Mouse (Mus musculus) hindbrain, embryonic 11.5 days (tissue): Measurements from ENCODE around the gene Xab2. TPM values are rescaled to one million over a fixed set of nuclear protein-coding genes. Genes with fewer than 3 reads are reported as not detected.

Experiments
- ATAC-seq: fragments of 200-750 bp; cut with Nextera tagmentation; 2 replicates; pipeline ENCODE4 v1.8.0; 2017; ENCODE audit warnings: mild to moderate bottlenecking, moderate TSS enrichment, moderate library complexity; ENCODE audit not compliant: low FRiP score
- DNase-seq: peaks from one replicate; pipeline ENCODE4 v3.0.0-alpha.2; 2015; ENCODE audit warnings: low spot score
- H3K27ac ChIP-seq: fragments of 300-500 bp; sonication (generic); 2 replicates; pipeline ENCODE4 v1.5.1; 2014; ENCODE audit warnings: mild to moderate bottlenecking, low read depth, low read length
- H3K27me3 ChIP-seq: fragments of 300-500 bp; sonication (generic); 2 replicates; pipeline ENCODE4 v1.6.1; 2014; ENCODE audit warnings: mild to moderate bottlenecking, low read length, moderate library complexity, mixed read lengths; ENCODE audit not compliant: control insufficient read depth, insufficient read depth
- H3K36me3 ChIP-seq: fragments of 300-500 bp; sonication (generic); 2 replicates; pipeline ENCODE4 v1.6.1; 2014; ENCODE audit warnings: mild to moderate bottlenecking, low read length, moderate library complexity, mixed read lengths; ENCODE audit not compliant: control insufficient read depth, insufficient read depth
- H3K4me1 ChIP-seq: fragments of 300-500 bp; sonication (generic); replicated peaks from 2 replicates; pipeline ENCODE4 v1.6.1; 2014; ENCODE audit warnings: low read length, mixed read lengths; ENCODE audit not compliant: control insufficient read depth, insufficient read depth
- H3K4me2 ChIP-seq: fragments of 300-500 bp; sonication (generic); replicated peaks from 2 replicates; pipeline ENCODE4 v1.6.1; 2014; ENCODE audit warnings: mild to moderate bottlenecking, low read depth, low read length
- H3K4me3 ChIP-seq: fragments of 300-500 bp; sonication (generic); 2 replicates; pipeline ENCODE4 v1.5.1; 2014; ENCODE audit warnings: low read depth, low read length
- H3K9ac ChIP-seq: fragments of 300-500 bp; sonication (generic); 2 replicates; pipeline ENCODE4 v1.6.1; 2014; ENCODE audit warnings: low read depth, low read length
- H3K9me3 ChIP-seq: fragments of 300-500 bp; sonication (generic); 2 replicates; pipeline ENCODE4 v1.6.1; 2016; ENCODE audit warnings: low read length; ENCODE audit not compliant: control insufficient read depth
- WGBS: fragments of 180-500 bp; shearing (Covaris S2); extraction: QIAGEN DNeasy Blood & Tissue Kit; methylation state at CpG from one replicate; pipeline ENCODE4 v1.1.7; 2014; 5-methylcytosine and 5-hydroxymethylcytosine counted together
- polyA plus RNA-seq: library from polyadenylated mRNA; unstranded; fragments of >200 nt; fragmentation: Nextera tagmentation; extraction: Ambion mirVana; gene quantifications from 2 replicates; pipeline ENCODE4 v1.2.1, GENCODE M21; 2014

Xab2 gene
- polyA plus RNA-seq, 1 experiment from 2014 or later = 47.5 TPM

DNA sequence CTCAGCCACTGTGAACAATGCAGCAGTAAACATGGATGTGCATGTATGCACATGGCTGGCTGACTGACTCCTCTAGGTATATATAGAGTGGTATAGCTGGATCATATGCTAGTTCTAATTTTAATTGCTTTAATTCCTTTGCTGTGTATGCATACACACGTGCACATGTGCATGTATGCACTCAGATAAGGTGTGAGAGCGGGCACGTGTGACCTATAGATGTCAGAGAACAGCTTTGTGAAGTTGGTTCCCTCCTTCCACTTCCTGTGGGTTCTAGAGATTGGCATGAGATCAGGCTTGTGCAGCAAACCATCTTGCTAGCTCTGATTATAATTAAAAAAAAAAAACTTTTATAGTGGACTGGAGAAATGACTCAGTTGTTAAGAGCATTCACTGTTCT, 31.7 kb upstream of the Xab2 start:
- Histone ChIP-seq H3K27ac (no peak overlapping the region), H3K9me3 (no peaks in the 10 kb centered on the region), H3K4me2 (no peak overlapping the region), H3K36me3 (no peaks in the 10 kb centered on the region), H3K4me1 (peaks cover 3% of the 10 kb centered on the region; the same call in 1 of the 2 replicates), H3K9ac (no peak overlapping the region), H3K4me3 (no peak overlapping the region), H3K27me3 (no peaks in the 10 kb centered on the region)
- WGBS = 74% methylated on average over 3 of the region's 3 CpGs
- no peak for DNase-seq
- ATAC-seq = no peak

DNA sequence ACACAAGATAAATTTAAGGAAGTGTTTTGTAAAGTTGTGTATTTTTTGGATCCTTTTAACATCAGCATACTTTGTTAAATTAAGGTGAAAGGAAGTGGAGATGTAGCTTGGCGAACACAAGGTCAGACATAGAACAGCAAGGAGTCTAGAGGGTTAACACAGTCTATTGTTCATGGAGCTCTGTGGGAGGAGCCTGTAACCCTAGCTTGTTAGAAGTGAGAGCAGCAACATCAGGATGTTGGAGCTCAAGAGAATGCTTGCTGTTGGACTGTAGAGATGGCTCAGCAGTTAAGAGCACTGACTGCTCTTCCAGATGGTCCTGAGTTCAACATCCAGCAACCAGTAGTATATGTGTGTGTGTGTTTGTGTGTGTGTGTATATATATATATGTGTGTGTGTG, 27.9 kb upstream of the Xab2 start:
- WGBS = 28% methylated on average over 1 of the region's 1 CpGs
- Histone ChIP-seq H3K9me3 (no peaks in the 10 kb centered on the region), H3K36me3 (no peaks in the 10 kb centered on the region), H3K4me3 (no peak overlapping the region), H3K9ac (no peak overlapping the region), H3K4me2 (no peak overlapping the region), H3K27me3 (no peaks in the 10 kb centered on the region), H3K27ac (no peak overlapping the region), H3K4me1 (peaks cover 3% of the 10 kb centered on the region; the same call in 1 of the 2 replicates)
- no peak for ATAC-seq
- DNase-seq = no peak

DNA sequence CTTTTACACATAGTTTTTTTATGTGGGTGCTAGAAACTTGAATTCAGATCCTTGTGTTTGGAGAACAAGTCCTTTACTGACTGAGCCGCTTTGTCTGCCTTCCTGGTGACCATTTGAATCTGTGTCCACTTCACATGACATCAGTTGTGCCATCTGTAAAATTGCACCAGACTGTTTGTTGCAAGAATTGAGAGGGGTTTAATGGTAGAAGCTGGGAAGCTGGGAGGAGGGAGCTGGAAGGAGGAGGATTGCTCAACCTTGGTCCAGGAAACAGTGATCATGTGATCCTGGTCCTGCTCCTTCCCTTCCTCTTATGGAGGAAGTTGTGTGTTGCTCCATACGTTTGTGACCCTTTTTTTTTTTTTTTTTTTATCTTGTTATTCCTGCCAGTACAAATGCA, 27.2 kb upstream of the Xab2 start:
- ATAC-seq = no peak
- H3K4me3 ChIP-seq = no peak overlapping the region
- peaks cover 3% of the 10 kb centered on the region; the same call in 1 of the 2 replicates for H3K4me1 ChIP-seq
- no peak overlapping the region for H3K9ac ChIP-seq
- DNase-seq = no peak
- no peak overlapping the region for H3K4me2 ChIP-seq
- H3K9me3 ChIP-seq = no peaks in the 10 kb centered on the region
- 92% methylated on average over 2 of the region's 2 CpGs for WGBS
- H3K36me3 ChIP-seq = no peaks in the 10 kb centered on the region
- no peak overlapping the region for H3K27ac ChIP-seq
- H3K27me3 ChIP-seq = no peaks in the 10 kb centered on the region

DNA sequence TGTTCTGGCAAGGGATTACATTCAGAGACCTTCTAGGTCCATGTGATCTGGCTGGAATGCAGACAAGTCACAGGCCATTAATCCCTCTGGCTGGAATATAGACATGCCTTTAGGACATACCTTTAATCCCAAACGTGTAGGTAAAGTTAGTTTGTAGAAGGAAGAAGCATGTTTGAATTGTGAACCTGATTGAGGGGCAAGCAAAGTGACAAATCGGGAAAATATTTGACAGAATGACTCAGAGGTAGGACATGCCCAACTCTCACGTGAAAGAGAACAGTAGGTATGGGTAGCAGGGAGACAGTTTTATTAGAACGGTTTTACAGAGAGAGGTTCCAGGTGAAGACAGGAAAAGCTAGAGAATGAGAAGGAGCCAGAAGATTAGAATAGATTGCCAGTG, 26.4 kb upstream of the Xab2 start:
- H3K27me3 ChIP-seq = no peaks in the 10 kb centered on the region
- H3K9me3 ChIP-seq = no peaks in the 10 kb centered on the region
- ATAC-seq (no peak), DNase-seq (no peak)
- H3K36me3 ChIP-seq = no peaks in the 10 kb centered on the region
- no peak overlapping the region for H3K27ac ChIP-seq
- no peak overlapping the region for H3K9ac ChIP-seq
- peaks cover 3% of the 10 kb centered on the region; the same call in 1 of the 2 replicates for H3K4me1 ChIP-seq
- no peak overlapping the region for H3K4me2 ChIP-seq
- 83% methylated on average over 4 of the region's 4 CpGs for WGBS
- no peak overlapping the region for H3K4me3 ChIP-seq

DNA sequence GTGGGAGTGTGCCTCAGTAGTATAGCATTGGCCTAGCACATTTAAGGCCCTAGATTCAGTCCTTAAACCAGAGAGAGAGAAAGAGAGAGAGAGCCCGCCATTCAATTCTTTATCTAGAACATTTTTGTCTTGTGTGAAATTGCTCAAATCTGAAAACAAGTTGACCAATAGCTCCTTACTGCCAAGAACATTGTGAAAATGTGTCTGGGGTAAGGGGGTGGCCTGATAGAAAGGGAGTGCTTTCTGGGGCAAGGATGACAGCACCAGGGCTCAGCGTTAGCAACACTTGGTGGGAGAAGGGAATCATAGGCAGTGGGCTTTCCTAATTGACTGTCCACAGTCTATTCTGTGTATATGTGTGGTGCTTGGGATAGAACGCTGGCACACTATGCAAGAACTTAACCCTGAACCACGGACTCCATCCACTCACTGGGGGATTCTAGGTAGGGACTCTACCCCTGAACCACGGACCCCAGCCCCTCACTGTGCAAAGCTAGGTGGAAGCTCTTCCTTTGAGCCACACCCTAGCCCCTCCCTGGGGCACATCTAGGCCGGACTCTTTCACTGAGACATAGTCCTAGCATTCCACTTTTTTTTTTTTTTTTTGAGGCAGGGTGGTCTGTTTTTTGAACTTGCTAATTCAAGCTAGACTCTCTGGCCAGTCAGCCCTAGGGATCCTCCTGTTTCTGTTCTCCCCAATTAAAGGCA, 25.9 kb upstream of the Xab2 start:
- no peaks in the 10 kb centered on the region for H3K36me3 ChIP-seq
- H3K4me3 ChIP-seq = no peak overlapping the region
- H3K4me2 ChIP-seq = no peak overlapping the region
- 86% methylated on average over 6 of the region's 6 CpGs for WGBS
- no peak for DNase-seq
- H3K27ac ChIP-seq = no peak overlapping the region
- H3K9me3 ChIP-seq = no peaks in the 10 kb centered on the region
- ATAC-seq = no peak
- H3K9ac ChIP-seq = no peak overlapping the region
- peaks cover 3% of the 10 kb centered on the region; the same call in 1 of the 2 replicates for H3K4me1 ChIP-seq
- H3K27me3 ChIP-seq = no peaks in the 10 kb centered on the region

DNA sequence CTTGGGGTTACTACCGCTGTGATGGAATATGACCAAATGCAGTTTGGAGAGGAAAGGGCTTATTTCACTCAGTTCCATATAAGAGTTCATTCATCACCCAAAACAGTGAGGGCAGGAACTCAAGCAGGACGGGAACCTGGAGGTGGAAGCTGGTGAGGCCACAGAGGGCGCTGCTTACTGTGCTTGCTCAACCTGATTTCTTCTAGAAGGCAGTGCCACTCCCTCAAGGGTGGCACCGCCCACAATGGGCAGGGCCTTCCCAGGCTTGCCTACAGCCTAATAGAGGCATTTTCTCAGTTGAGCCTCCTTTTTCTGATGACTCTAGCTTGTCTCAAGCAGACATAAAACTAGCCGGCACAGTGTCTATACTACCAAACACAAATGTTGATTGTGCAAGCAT, 24.7 kb upstream of the Xab2 start:
- Histone ChIP-seq H3K27ac (no peak overlapping the region), H3K36me3 (no peaks in the 10 kb centered on the region), H3K27me3 (no peaks in the 10 kb centered on the region), H3K4me3 (no peak overlapping the region), H3K9ac (no peak overlapping the region), H3K4me1 (peaks cover 3% of the 10 kb centered on the region; the same call in 1 of the 2 replicates), H3K9me3 (no peaks in the 10 kb centered on the region), H3K4me2 (no peak overlapping the region)
- DNase-seq (no peak), ATAC-seq (no peak)
- WGBS = 31% methylated on average over 5 of the region's 5 CpGs

DNA sequence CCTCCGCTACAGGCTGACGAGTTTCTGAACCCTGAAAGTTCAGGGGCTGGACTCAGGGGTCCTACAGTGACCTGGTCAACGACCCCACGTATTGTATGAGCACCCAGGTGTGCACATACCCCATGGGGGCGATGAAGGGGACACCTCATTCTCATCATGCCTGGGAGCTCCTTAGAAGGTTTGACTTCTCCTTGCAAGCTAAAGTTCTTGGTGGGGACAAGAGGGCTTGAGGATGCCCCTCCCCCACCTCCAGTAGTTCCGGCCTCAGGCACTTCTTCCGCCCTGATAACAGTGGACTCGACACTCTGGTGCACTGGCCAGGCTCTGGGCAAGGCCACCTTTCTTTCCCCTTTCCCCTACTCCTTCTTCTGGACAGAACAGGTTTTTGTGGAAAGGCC, 10.4 kb upstream of the Xab2 start:
- no peaks in the 10 kb centered on the region for H3K4me1 ChIP-seq
- H3K9ac ChIP-seq = peak overlapping the region; percentile 55; the same call in 1 of the 2 replicates
- WGBS = 22% methylated on average over 8 of the region's 8 CpGs
- ATAC-seq (no peak; the same call in 1 of the 2 replicates), DNase-seq (no peak)
- peak overlapping the region; percentile 52 for H3K4me3 ChIP-seq
- H3K9me3 ChIP-seq = no peaks in the 10 kb centered on the region
- H3K27me3 ChIP-seq = no peaks in the 10 kb centered on the region; the same call in 1 of the 2 replicates
- no peaks in the 10 kb centered on the region for H3K36me3 ChIP-seq
- no peak overlapping the region for H3K27ac ChIP-seq
- peak overlapping the region; percentile 87 for H3K4me2 ChIP-seq

DNA sequence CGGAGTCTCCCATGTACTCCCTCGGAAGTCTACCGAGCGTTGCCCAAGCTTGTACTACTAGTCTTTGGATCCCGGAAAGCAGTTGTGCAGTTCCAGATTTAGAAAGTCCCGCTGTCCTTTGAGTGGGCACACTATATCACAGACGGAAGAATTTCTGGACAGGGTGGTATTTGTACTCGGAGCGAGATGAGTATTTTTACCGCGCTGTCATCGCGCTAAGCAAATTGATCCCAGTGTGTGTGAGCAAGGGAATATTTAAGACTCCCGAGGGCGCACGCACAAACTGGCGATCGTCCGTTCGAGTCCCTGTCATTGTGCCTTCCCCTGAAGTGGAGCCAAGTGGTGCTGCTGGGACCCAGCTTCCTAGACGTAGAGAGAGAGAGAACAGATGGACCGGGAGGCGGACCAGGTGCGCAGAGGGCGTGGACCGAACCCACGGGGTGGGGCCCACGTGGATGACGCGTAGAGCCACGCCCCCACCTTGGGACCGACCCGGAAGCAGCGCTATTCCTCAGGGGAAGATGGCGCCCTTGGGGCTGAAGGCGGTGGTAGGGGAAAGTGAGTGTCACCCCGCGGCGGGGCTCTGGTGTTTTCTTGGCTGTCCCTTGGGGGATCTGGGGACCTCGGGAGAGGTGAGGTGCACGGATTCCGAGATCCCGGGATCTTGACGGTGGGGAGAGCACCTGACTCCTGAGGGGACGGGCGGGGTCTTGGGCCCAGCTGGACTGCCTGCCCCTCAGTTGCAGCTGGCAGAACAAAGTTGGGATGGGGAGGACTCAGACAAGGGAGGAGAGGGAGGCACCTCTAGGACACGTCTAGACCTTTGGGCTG, 9.7 kb upstream of the Xab2 start, which contains the start of gene Stxbp2:
Gene Stxbp2 (plus strand): TSS at position 309 of the 831 bp plus-strand sequence.
- H3K9ac ChIP-seq = peak within 1 kb of the TSS; percentile 55; the same call in 1 of the 2 replicates
- no peaks in the 10 kb centered on the region for H3K4me1 ChIP-seq
- H3K27ac ChIP-seq = no peak within 1 kb of the TSS
- DNase-seq = peak; percentile 67
- peak within 1 kb of the TSS; percentile 87 for H3K4me2 ChIP-seq
- 7% methylated on average over 47 of the region's 47 CpGs for WGBS
- H3K4me3 ChIP-seq = peak within 1 kb of the TSS; percentile 52
- ATAC-seq = peak; percentile 75
- H3K36me3 ChIP-seq = no peaks in the 10 kb centered on the region
- H3K27me3 ChIP-seq = no peaks in the 10 kb centered on the region; the same call in 1 of the 2 replicates
- no peaks in the 10 kb centered on the region for H3K9me3 ChIP-seq
